9 mouse cellular contexts compared by ENCODE assay signal in the genomic region with DNA sequence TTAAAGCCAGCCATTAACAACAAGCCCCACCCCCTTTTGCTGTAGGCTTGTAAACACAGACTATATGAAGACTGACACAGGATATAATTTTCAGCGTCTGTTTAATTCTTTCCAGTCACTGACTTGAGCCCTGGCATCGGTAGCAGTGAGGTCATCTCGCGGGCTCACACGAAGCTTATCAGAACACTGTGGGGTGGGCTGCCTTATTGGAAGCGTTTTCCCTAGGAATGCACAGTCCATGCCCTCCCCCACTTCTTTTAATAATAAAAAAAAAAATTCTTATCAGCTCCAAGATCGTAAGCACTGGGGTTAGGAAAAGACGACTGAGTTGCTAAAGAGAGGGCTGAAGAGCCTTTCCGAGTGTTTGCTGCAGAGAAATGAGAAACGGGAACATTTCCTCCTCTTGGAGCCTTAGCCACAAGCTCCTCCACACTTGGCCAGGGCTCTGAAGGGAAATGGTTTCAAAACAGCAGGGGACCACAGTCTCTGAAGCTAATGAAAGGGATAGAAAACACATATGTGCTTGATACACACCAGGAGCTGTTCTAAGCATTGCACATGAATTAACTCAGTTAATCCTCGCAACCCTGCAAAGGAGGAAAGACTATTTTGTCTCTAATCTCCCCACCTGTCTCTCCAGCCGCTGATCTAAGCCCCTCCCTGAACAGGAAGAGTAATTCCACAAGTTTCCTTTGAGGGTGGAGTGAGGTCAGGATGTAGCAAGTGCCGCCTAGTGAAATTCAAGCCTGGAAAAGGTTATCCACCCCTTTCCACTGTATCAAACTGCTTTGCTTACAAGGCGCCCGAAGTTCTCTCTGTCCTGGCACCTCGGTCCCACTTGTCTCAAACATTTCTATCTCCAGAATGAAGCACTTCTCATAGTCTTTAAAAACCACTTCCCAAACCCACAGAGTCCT. TPM values are rescaled to one million over a fixed set of nuclear protein-coding genes. Genes with fewer than 3 reads are reported as not detected.
DNase-seq lines count a peak whose midpoint lies in the region; ATAC-seq lines count a peak whose summit lies in the region.
"Had no signal": no experiment of that assay in that cellular context is flagged by ENCODE, and none has a peak within 500 bp of the region (broad histone marks: within the 10 kb centered on the region; RNA-seq: fewer than 3 reads in every experiment).

No protein-coding gene starts in this region.

- H3K36me3 ChIP-seq in embryonic facial prominence, embryonic 14.5 days (ENCODE audit: control insufficient read depth, insufficient read depth, low read length): no peaks in the 10 kb centered on the region
- no peaks in the 10 kb centered on the region for H3K36me3 ChIP-seq in hindbrain, embryonic 16.5 days (ENCODE audit: control insufficient read depth, insufficient read depth, low read length)
- H3K36me3 ChIP-seq in midbrain, embryonic 12.5 days: no peaks in the 10 kb centered on the region

- 14% methylated on average over 16 of the region's 16 CpGs for WGBS in embryonic facial prominence, embryonic 14.5 days
- WGBS in hindbrain, embryonic 16.5 days: 41% methylated on average over 16 of the region's 16 CpGs
- 29% methylated on average over 16 of the region's 16 CpGs for WGBS in midbrain, embryonic 12.5 days

- no peaks in the 10 kb centered on the region for H3K9me3 ChIP-seq in embryonic facial prominence, embryonic 14.5 days (ENCODE audit: control insufficient read depth, low read length)
- H3K9me3 ChIP-seq in hindbrain, embryonic 16.5 days (ENCODE audit: control insufficient read depth, low read length): no peaks in the 10 kb centered on the region
- H3K9me3 ChIP-seq in midbrain, embryonic 12.5 days: no peaks in the 10 kb centered on the region

- peak overlapping the region; percentile 71 for H3K27ac ChIP-seq in embryonic facial prominence, embryonic 14.5 days (replicated peaks; ENCODE audit: low read depth, low read length)
- H3K27ac ChIP-seq in hindbrain, embryonic 16.5 days (ENCODE audit: low read depth, low read length): no peak overlapping the region
- H3K27ac ChIP-seq in midbrain, embryonic 12.5 days (replicated peaks): 0 out of 2 replicates have a peak overlapping the region, but pooled peaks have one; percentile 0

- DNase-seq in frontal cortex, postnatal 10 days (ENCODE audit: low spot score in 2 of 2): no peak
- DNase-seq in embryonic facial prominence, embryonic 14.5 days (ENCODE audit: low spot score): peak; percentile 79
- no peak for DNase-seq in urinary bladder, postnatal 36 days (ENCODE audit: low spot score in 2 of 2)
- DNase-seq in left cerebral cortex, postnatal 10 days (ENCODE audit: extremely low spot score in 1 of 2, low spot score in 2 of 2): no peak
- DNase-seq in testis, postnatal 10 days (ENCODE audit: low spot score): no peak

- peaks cover 35% of the 10 kb centered on the region for H3K4me1 ChIP-seq in embryonic facial prominence, embryonic 14.5 days (ENCODE audit: control insufficient read depth, insufficient read depth, low read length)
- H3K4me1 ChIP-seq in hindbrain, embryonic 16.5 days (ENCODE audit: control insufficient read depth, insufficient read depth, low read depth, low read length): peaks cover 17% of the 10 kb centered on the region
- peaks cover 31% of the 10 kb centered on the region for H3K4me1 ChIP-seq in midbrain, embryonic 12.5 days

- peak overlapping the region; percentile 28 for H3K4me2 ChIP-seq in embryonic facial prominence, embryonic 14.5 days (ENCODE audit: low read depth, low read length)
- peak overlapping the region; percentile 22 for H3K4me2 ChIP-seq in hindbrain, embryonic 16.5 days (ENCODE audit: low read length)
- H3K4me2 ChIP-seq in midbrain, embryonic 12.5 days (replicated peaks): peak overlapping the region; percentile 12; the same call in 1 of the 2 replicates

- no peak overlapping the region for H3K9ac ChIP-seq in embryonic facial prominence, embryonic 14.5 days (ENCODE audit: low read depth, low read length)
- H3K9ac ChIP-seq in hindbrain, embryonic 16.5 days (ENCODE audit: low read depth, low read length): no peak overlapping the region
- H3K9ac ChIP-seq in midbrain, embryonic 12.5 days (replicated peaks): no peak overlapping the region

- H3K4me3 ChIP-seq in embryonic facial prominence, embryonic 14.5 days (ENCODE audit: low read depth, low read length): no peak overlapping the region
- no peak overlapping the region for H3K4me3 ChIP-seq in hindbrain, embryonic 16.5 days (ENCODE audit: low read length)
- H3K4me3 ChIP-seq in midbrain, embryonic 12.5 days: no peak overlapping the region

- intact Hi-C loops in left cerebral cortex, postnatal 10 days (cut with DNase I): no loop called here

- ATAC-seq in frontal cortex, adult (ENCODE audit: low TSS enrichment): 0 out of 2 replicates have a peak, but pooled peaks have one; percentile 39
- peak; percentile 71 for ATAC-seq in embryonic facial prominence, embryonic 14.5 days (ENCODE audit: low read depth)
- ATAC-seq in hindbrain, embryonic 16.5 days: peak; percentile 5; the same call in 1 of the 2 replicates
- ATAC-seq in midbrain, embryonic 12.5 days (ENCODE audit: low FRiP score, low read depth): no peak

- H3K27me3 ChIP-seq in embryonic facial prominence, embryonic 14.5 days (replicated peaks; ENCODE audit: control insufficient read depth, insufficient read depth, low read length): no peaks in the 10 kb centered on the region
- H3K27me3 ChIP-seq in hindbrain, embryonic 16.5 days (replicated peaks; ENCODE audit: control insufficient read depth, insufficient read depth, low read length): no peaks in the 10 kb centered on the region
- no peaks in the 10 kb centered on the region for H3K27me3 ChIP-seq in midbrain, embryonic 12.5 days

RNA-seq across cellular contexts. Expression of a gene that starts 33.4 kb away (rescaled TPM):
- polyA plus RNA-seq in embryonic facial prominence, embryonic 14.5 days (2014; fragmentation: Nextera tagmentation; extraction: Ambion mirVana): 21.9 and 22.1 TPM in 2 replicates
- polyA plus RNA-seq in hindbrain, embryonic 16.5 days (2015; fragmentation: Nextera tagmentation; extraction: Ambion mirVana): 3.2 and 4.2 TPM in 2 replicates
- polyA plus RNA-seq in midbrain, embryonic 12.5 days (2016; fragmentation: Nextera tagmentation; extraction: Ambion mirVana): 14.5 and 17.1 TPM in 2 replicates
- total RNA-seq in left cerebral cortex, postnatal 10 days (2021): 1 to 10 TPM; 1.7 to 1.9 TPM
- polyA plus RNA-seq: liver, adult 2 months had no signal
